Mouse (Mus musculus) liver, postnatal 0 days (tissue): Measurements from ENCODE around the gene Mecom. TPM values are rescaled to one million over a fixed set of nuclear protein-coding genes. Genes with fewer than 3 reads are reported as not detected.

Experiments
- ATAC-seq: fragments of 200-750 bp; cut with Nextera tagmentation; 2 replicates; pipeline ENCODE4 v1.8.0; 2017; ENCODE audit warnings: mild to moderate bottlenecking, moderate library complexity
- DNase-seq: peaks from one replicate; pipeline ENCODE4 v3.0.0-alpha.2; 2016
- H3K27ac ChIP-seq: fragments of 300-500 bp; sonication (generic); 2 replicates; pipeline ENCODE4 v1.5.1; 2014; ENCODE audit warnings: antibody characterized with exemption, moderate library complexity, mild to moderate bottlenecking, low read depth
- H3K27me3 ChIP-seq: fragments of 300-500 bp; sonication (generic); 2 replicates; pipeline ENCODE4 v1.6.1; 2014; ENCODE audit warnings: low read length, control low read depth, mixed read lengths; ENCODE audit not compliant: insufficient read depth
- H3K36me3 ChIP-seq: fragments of 300-500 bp; sonication (generic); replicated peaks from 2 replicates; pipeline ENCODE4 v1.6.1; 2014; ENCODE audit warnings: mild to moderate bottlenecking, control low read depth, low read length, moderate library complexity, mixed read lengths; ENCODE audit not compliant: insufficient read depth
- H3K4me1 ChIP-seq: fragments of 300-500 bp; sonication (generic); 2 replicates; pipeline ENCODE4 v1.6.1; 2014; ENCODE audit warnings: antibody characterized with exemption, mild to moderate bottlenecking, control low read depth; ENCODE audit not compliant: insufficient read depth
- H3K4me2 ChIP-seq: fragments of 300-500 bp; sonication (generic); 2 replicates; pipeline ENCODE4 v1.6.1; 2014; ENCODE audit warnings: low read depth, mild to moderate bottlenecking, low read length, moderate library complexity, mixed read lengths
- H3K4me3 ChIP-seq: fragments of 300-500 bp; sonication (generic); 2 replicates; pipeline ENCODE4 v1.5.1; 2014; ENCODE audit warnings: low read depth, low read length
- H3K9ac ChIP-seq: fragments of 300-500 bp; sonication (generic); replicated peaks from 2 replicates; pipeline ENCODE4 v1.6.1; 2014; ENCODE audit warnings: mild to moderate bottlenecking, moderate library complexity
- H3K9me3 ChIP-seq: fragments of 300-500 bp; sonication (generic); 2 replicates; pipeline ENCODE4 v1.6.1; 2016; ENCODE audit warnings: mild to moderate bottlenecking, control low read depth, low read length, mixed read lengths
- CTCF ChIP-seq: sonication (generic); IDR thresholded peaks from 2 replicates; pipeline ENCODE4 v1.5.1; 2016; ENCODE audit warnings: antibody characterized with exemption, low read depth
- EP300 ChIP-seq: IDR thresholded peaks from 2 replicates; pipeline ENCODE4 v1.6.1; 2016; ENCODE audit warnings: antibody characterized with exemption, low read depth, mild to moderate bottlenecking
- WGBS: fragments of 180-500 bp; shearing (Covaris S2); extraction: QIAGEN DNeasy Blood & Tissue Kit; methylation state at CpG from one replicate; pipeline ENCODE4 v1.1.7; 2014; ENCODE audit not compliant: insufficient replicate concordance; 5-methylcytosine and 5-hydroxymethylcytosine counted together
- polyA plus RNA-seq: library from polyadenylated mRNA; unstranded; fragments of >200 nt; fragmentation: Nextera tagmentation; extraction: Ambion mirVana; gene quantifications from 2 replicates; pipeline ENCODE4 v1.2.1, GENCODE M21; 2015

The Mecom gene
- polyA plus RNA-seq, 1 experiment from 2014 or later = 0.89 TPM

DNA sequence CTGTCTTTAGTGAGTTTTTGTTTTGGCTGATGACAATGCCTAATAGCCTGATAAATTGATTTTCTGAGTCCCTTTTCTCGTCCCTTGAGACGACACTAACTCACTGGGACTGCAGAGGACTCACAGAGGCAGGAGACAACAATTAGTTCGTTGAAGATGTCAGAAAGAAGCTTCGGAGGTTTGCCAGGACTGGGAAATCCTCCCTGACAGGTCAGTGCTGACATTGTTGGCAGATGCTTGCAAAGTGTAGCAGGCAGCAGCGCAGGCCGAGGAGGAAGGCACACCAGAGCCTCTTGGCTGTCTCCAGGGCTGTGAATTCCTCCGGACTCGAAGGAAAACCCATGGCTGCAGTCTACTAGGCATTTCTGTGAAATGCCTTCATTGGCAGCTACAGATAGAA is 339.9 kb downstream of the Mecom start:
- 59% methylated on average over 8 of the region's 8 CpGs for WGBS

GRCm38 (mm10) chr3:30207431-30207830 is 340.4 kb downstream of the Mecom start:
- H3K9me3 ChIP-seq = no peaks in the 10 kb centered on the region

More for the DNA sequence above, 339.9 kb downstream of the Mecom start:
- Histone ChIP-seq H3K4me3 (no peak overlapping the region), H3K9me3 (no peaks in the 10 kb centered on the region), H3K4me2 (no peak overlapping the region), H3K27me3 (no peaks in the 10 kb centered on the region), H3K4me1 (no peaks in the 10 kb centered on the region), H3K9ac (no peak overlapping the region), H3K27ac (no peak overlapping the region), H3K36me3 (no peaks in the 10 kb centered on the region)
- ATAC-seq (no peak), DNase-seq (no peak)
- TF ChIP-seq EP300 (no peak), CTCF (no peak)

GRCm38 (mm10) chr3:30206123-30206522 is 341.7 kb downstream of the Mecom start:
- no peak overlapping the region for H3K27ac ChIP-seq
- H3K4me3 ChIP-seq = no peak overlapping the region
- H3K27me3 ChIP-seq = no peaks in the 10 kb centered on the region
- no peaks in the 10 kb centered on the region for H3K9me3 ChIP-seq
- ATAC-seq (no peak), DNase-seq (no peak)
- H3K9ac ChIP-seq = no peak overlapping the region
- H3K4me1 ChIP-seq = no peaks in the 10 kb centered on the region
- no peaks in the 10 kb centered on the region for H3K36me3 ChIP-seq
- TF ChIP-seq EP300 (no peak), CTCF (no peak)
- no peak overlapping the region for H3K4me2 ChIP-seq
- WGBS = 32% methylated on average over 8 of the region's 8 CpGs

More at GRCm38 (mm10) chr3:30207431-30207830, 340.4 kb downstream of the Mecom start:
- ATAC-seq (no peak), DNase-seq (no peak)
- TF ChIP-seq EP300 (no peak), CTCF (no peak)
- Histone ChIP-seq H3K27me3 (no peaks in the 10 kb centered on the region), H3K4me1 (no peaks in the 10 kb centered on the region), H3K9ac (no peak overlapping the region), H3K4me3 (no peak overlapping the region), H3K36me3 (no peaks in the 10 kb centered on the region), H3K4me2 (no peak overlapping the region), H3K27ac (no peak overlapping the region)
- WGBS = 51% methylated on average over 5 of the region's 5 CpGs

GRCm38 (mm10) chr3:30203764-30204163 is 344.0 kb downstream of the Mecom start:
- TF ChIP-seq CTCF (no peak), EP300 (no peak)
- no peak for ATAC-seq

DNA sequence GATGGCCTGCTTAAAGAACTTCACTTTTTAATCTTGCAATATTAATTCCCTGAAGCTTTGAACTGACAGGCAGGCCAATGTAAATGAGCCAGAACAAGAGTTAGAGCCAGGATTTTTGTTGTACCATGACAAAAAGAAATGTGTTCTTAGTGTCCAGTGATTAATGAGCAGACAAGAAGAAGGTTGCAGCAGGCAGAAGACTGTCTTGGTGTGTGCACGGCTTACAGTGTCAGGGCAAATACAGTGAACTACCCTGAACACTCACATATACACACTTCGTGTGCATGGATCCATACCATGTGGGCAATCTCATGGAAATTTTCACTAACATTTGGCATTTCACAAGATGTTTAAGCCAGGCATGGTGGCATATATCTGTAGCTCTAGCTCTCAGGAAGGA is 349.0 kb downstream of the Mecom start:
- Histone ChIP-seq H3K4me1 (no peaks in the 10 kb centered on the region), H3K36me3 (no peaks in the 10 kb centered on the region), H3K4me3 (no peak overlapping the region), H3K9ac (no peak overlapping the region), H3K27ac (no peak overlapping the region), H3K4me2 (no peak overlapping the region), H3K27me3 (no peaks in the 10 kb centered on the region), H3K9me3 (no peaks in the 10 kb centered on the region)
- DNase-seq = no peak
- WGBS = 86% methylated on average over 2 of the region's 2 CpGs
- no peak for ATAC-seq
- TF ChIP-seq CTCF (no peak), EP300 (no peak)

More at GRCm38 (mm10) chr3:30203764-30204163, 344.0 kb downstream of the Mecom start:
- Histone ChIP-seq H3K4me1 (no peaks in the 10 kb centered on the region), H3K9me3 (no peaks in the 10 kb centered on the region), H3K27ac (no peak overlapping the region), H3K9ac (no peak overlapping the region), H3K27me3 (no peaks in the 10 kb centered on the region), H3K36me3 (no peaks in the 10 kb centered on the region), H3K4me3 (no peak overlapping the region), H3K4me2 (no peak overlapping the region)
- DNase-seq = no peak
- WGBS = 30% methylated on average over 2 of the region's 2 CpGs

DNA sequence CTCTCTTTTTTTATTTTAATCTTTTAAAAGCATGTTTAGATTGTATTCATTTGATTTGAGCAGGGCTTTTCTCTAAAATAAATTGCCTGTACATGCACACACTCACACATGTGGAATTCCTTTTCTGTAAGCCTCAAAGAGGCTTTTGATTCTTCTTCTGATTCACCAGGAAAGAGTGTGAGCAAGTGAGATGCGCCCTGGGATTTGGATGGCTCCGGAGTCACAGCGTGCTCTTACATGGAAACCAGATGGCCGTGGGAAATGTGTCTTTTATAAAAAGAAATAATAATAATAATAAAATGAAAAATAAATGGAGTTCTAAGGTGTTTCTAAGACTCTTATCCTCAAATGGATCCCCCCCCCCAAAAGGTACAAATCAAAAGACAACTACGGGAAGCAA is 349.6 kb downstream of the Mecom start:
- no peaks in the 10 kb centered on the region for H3K27me3 ChIP-seq
- H3K9me3 ChIP-seq = no peaks in the 10 kb centered on the region
- TF ChIP-seq EP300 (no peak), CTCF (no peak)
- no peak overlapping the region for H3K9ac ChIP-seq
- no peaks in the 10 kb centered on the region for H3K4me1 ChIP-seq
- no peak overlapping the region for H3K27ac ChIP-seq
- 84% methylated on average over 5 of the region's 5 CpGs for WGBS
- no peak overlapping the region for H3K4me3 ChIP-seq
- ATAC-seq (no peak), DNase-seq (no peak)
- no peak overlapping the region for H3K4me2 ChIP-seq
- no peaks in the 10 kb centered on the region for H3K36me3 ChIP-seq

- Histone ChIP-seq H3K4me2 (no peak overlapping the region), H3K27me3 (no peaks in the 10 kb centered on the region), H3K27ac (no peak overlapping the region), H3K36me3 (no peaks in the 10 kb centered on the region), H3K9ac (no peak overlapping the region), H3K9me3 (no peaks in the 10 kb centered on the region), H3K4me3 (no peak overlapping the region), H3K4me1 (no peaks in the 10 kb centered on the region)
- no peak for DNase-seq
- 74% methylated on average over 3 of the region's 3 CpGs for WGBS
- TF ChIP-seq EP300 = no peak
- TF ChIP-seq CTCF = no peak
- ATAC-seq = no peak
Measured at GRCm38 (mm10) chr3:30195186-30195585, 352.6 kb downstream of the Mecom start.
